Mouse (Mus musculus): ENCODE measurements around the gene Dscam. TPM values are rescaled to one million over a fixed set of nuclear protein-coding genes. Genes with fewer than 3 reads are reported as not detected.
"Not testable (repeated sequence)": the region's sequence is repeated elsewhere in the genome, so short reads cannot be mapped to it uniquely, and the experiment has no call there.

The Dscam gene
- polyA plus RNA-seq, 1 experiment from 2014 or later: 2.1 TPM

- WGBS: 68% methylated on average over 1 of the region's 1 CpGs
- Histone ChIP-seq H3K4me3 (no peak overlapping the region), H3K9ac (no peak overlapping the region), H3K9me3 (no peaks in the 10 kb centered on the region), H3K36me3 (no peaks in the 10 kb centered on the region), H3K4me2 (replicated peaks) (no peak overlapping the region), H3K27me3 (replicated peaks) (no peaks in the 10 kb centered on the region), H3K27ac (no peak overlapping the region), H3K4me1 (no peaks in the 10 kb centered on the region)
- ATAC-seq (ENCODE audit: low FRiP score, low read depth): no peak
Measured at GRCm38 (mm10) chr16:96888036-96888435, 282.5 kb downstream of the Dscam start.

- Histone ChIP-seq H3K4me3 (no peak overlapping the region), H3K27me3 (replicated peaks) (no peaks in the 10 kb centered on the region), H3K4me2 (replicated peaks) (no peak overlapping the region), H3K36me3 (no peaks in the 10 kb centered on the region), H3K9me3 (no peaks in the 10 kb centered on the region), H3K4me1 (no peaks in the 10 kb centered on the region), H3K9ac (no peak overlapping the region), H3K27ac (no peak overlapping the region)
- WGBS: 81% methylated on average over 2 of the region's 2 CpGs
- ATAC-seq (ENCODE audit: low FRiP score, low read depth): no peak
Measured at GRCm38 (mm10) chr16:96885817-96886216, 284.7 kb downstream of the Dscam start.

GRCm38 (mm10) chr16:96884590-96884989, 286.0 kb downstream of the Dscam start:
- H3K27me3 ChIP-seq (replicated peaks); H3K36me3 ChIP-seq; H3K4me3 ChIP-seq; ATAC-seq (ENCODE audit: low FRiP score, low read depth); H3K9ac ChIP-seq; H3K4me1 ChIP-seq; H3K9me3 ChIP-seq; H3K4me2 ChIP-seq (replicated peaks); H3K27ac ChIP-seq: not testable (repeated sequence)
- 97% methylated on average over 3 of the region's 3 CpGs for WGBS

- Histone ChIP-seq H3K9me3 (no peaks in the 10 kb centered on the region), H3K4me1 (no peaks in the 10 kb centered on the region), H3K9ac (no peak overlapping the region), H3K27me3 (replicated peaks) (no peaks in the 10 kb centered on the region), H3K4me3 (no peak overlapping the region), H3K27ac (no peak overlapping the region), H3K4me2 (replicated peaks) (no peak overlapping the region), H3K36me3 (no peaks in the 10 kb centered on the region)
- no peak for ATAC-seq (ENCODE audit: low FRiP score, low read depth)
- 82% methylated on average over 4 of the region's 4 CpGs for WGBS
Measured at GRCm38 (mm10) chr16:96877271-96877670, 293.3 kb downstream of the Dscam start.

- ATAC-seq (ENCODE audit: low FRiP score, low read depth): no peak
- no peak overlapping the region for H3K4me3 ChIP-seq
- no peaks in the 10 kb centered on the region for H3K27me3 ChIP-seq (replicated peaks)
- no peak overlapping the region for H3K4me2 ChIP-seq (replicated peaks)
- no peak overlapping the region for H3K27ac ChIP-seq
- no peak overlapping the region for H3K9ac ChIP-seq
- H3K9me3 ChIP-seq: no peaks in the 10 kb centered on the region
- H3K4me1 ChIP-seq: no peaks in the 10 kb centered on the region
- 49% methylated on average over 7 of the region's 7 CpGs for WGBS
- H3K36me3 ChIP-seq: no peaks in the 10 kb centered on the region
Measured at GRCm38 (mm10) chr16:96872799-96873198, 297.8 kb downstream of the Dscam start.

GRCm38 (mm10) chr16:96857571-96857970, 313.0 kb downstream of the Dscam start:
- H3K4me3 ChIP-seq: no peak overlapping the region
- peaks cover 5% of the 10 kb centered on the region; the same call in 1 of the 2 replicates for H3K4me1 ChIP-seq
- WGBS: 53% methylated on average over 2 of the region's 2 CpGs
- no peaks in the 10 kb centered on the region for H3K27me3 ChIP-seq (replicated peaks)
- no peak overlapping the region for H3K27ac ChIP-seq
- ATAC-seq (ENCODE audit: low FRiP score, low read depth): no peak
- no peak overlapping the region for H3K4me2 ChIP-seq (replicated peaks)
- no peak overlapping the region for H3K9ac ChIP-seq
- no peaks in the 10 kb centered on the region for H3K36me3 ChIP-seq
- no peaks in the 10 kb centered on the region for H3K9me3 ChIP-seq

GRCm38 (mm10) chr16:96855060-96855459, 315.5 kb downstream of the Dscam start:
- peak; percentile 78; the same call in 1 of the 2 replicates for ATAC-seq (ENCODE audit: low FRiP score, low read depth)
- H3K27me3 ChIP-seq (replicated peaks): no peaks in the 10 kb centered on the region
- H3K36me3 ChIP-seq: no peaks in the 10 kb centered on the region
- no peak overlapping the region for H3K4me2 ChIP-seq (replicated peaks)
- WGBS: 64% methylated on average over 4 of the region's 4 CpGs
- no peak overlapping the region for H3K27ac ChIP-seq
- H3K9ac ChIP-seq: no peak overlapping the region
- no peaks in the 10 kb centered on the region for H3K9me3 ChIP-seq
- peaks cover 5% of the 10 kb centered on the region; the same call in 1 of the 2 replicates for H3K4me1 ChIP-seq
- no peak overlapping the region for H3K4me3 ChIP-seq

- Histone ChIP-seq H3K4me3 (no peak overlapping the region), H3K9ac (no peak overlapping the region), H3K36me3 (no peaks in the 10 kb centered on the region), H3K9me3 (no peaks in the 10 kb centered on the region), H3K27ac (no peak overlapping the region), H3K27me3 (replicated peaks) (no peaks in the 10 kb centered on the region), H3K4me2 (replicated peaks) (no peak overlapping the region), H3K4me1 (peaks cover 5% of the 10 kb centered on the region; the same call in 1 of the 2 replicates)
- ATAC-seq (ENCODE audit: low FRiP score, low read depth): no peak
- WGBS: 13% methylated on average over 4 of the region's 4 CpGs
Measured at GRCm38 (mm10) chr16:96852383-96852782, 318.2 kb downstream of the Dscam start.

GRCm38 (mm10) chr16:96848916-96849315, 321.6 kb downstream of the Dscam start:
- ATAC-seq (ENCODE audit: low FRiP score, low read depth): no peak
- Histone ChIP-seq H3K27me3 (replicated peaks) (no peaks in the 10 kb centered on the region), H3K36me3 (no peaks in the 10 kb centered on the region), H3K4me2 (replicated peaks) (no peak overlapping the region), H3K9me3 (no peaks in the 10 kb centered on the region), H3K4me1 (peaks cover 15% of the 10 kb centered on the region), H3K9ac (no peak overlapping the region), H3K27ac (no peak overlapping the region), H3K4me3 (no peak overlapping the region)
- 85% methylated on average over 6 of the region's 6 CpGs for WGBS

- Histone ChIP-seq H3K36me3 (no peaks in the 10 kb centered on the region), H3K9me3 (no peaks in the 10 kb centered on the region), H3K4me2 (replicated peaks) (no peak overlapping the region), H3K9ac (no peak overlapping the region), H3K4me3 (no peak overlapping the region), H3K27ac (no peak overlapping the region), H3K4me1 (peaks cover 19% of the 10 kb centered on the region), H3K27me3 (replicated peaks) (no peaks in the 10 kb centered on the region)
- 38% methylated on average over 1 of the region's 1 CpGs for whole genome bisulfite sequencing
- no peak for ATAC-seq (ENCODE audit: low FRiP score, low read depth)
Measured at GRCm38 (mm10) chr16:96846585-96846984, 324.0 kb downstream of the Dscam start.

GRCm38 (mm10) chr16:96846113-96846512, 324.4 kb downstream of the Dscam start:
- no peaks in the 10 kb centered on the region for H3K36me3 ChIP-seq
- H3K4me1 ChIP-seq: peaks cover 19% of the 10 kb centered on the region
- no peaks in the 10 kb centered on the region for H3K27me3 ChIP-seq (replicated peaks)
- no peak overlapping the region for H3K27ac ChIP-seq
- no peak overlapping the region for H3K9ac ChIP-seq
- WGBS: 34% methylated on average over 3 of the region's 3 CpGs
- no peak overlapping the region for H3K4me3 ChIP-seq
- no peaks in the 10 kb centered on the region for H3K9me3 ChIP-seq
- peak; percentile 65 for ATAC-seq (ENCODE audit: low FRiP score, low read depth)
- no peak overlapping the region for H3K4me2 ChIP-seq (replicated peaks)

- Histone ChIP-seq H3K9ac (no peak overlapping the region), H3K4me3 (no peak overlapping the region), H3K4me1 (peaks cover 19% of the 10 kb centered on the region), H3K27me3 (replicated peaks) (no peaks in the 10 kb centered on the region), H3K4me2 (replicated peaks) (no peak overlapping the region), H3K27ac (no peak overlapping the region), H3K36me3 (no peaks in the 10 kb centered on the region), H3K9me3 (no peaks in the 10 kb centered on the region)
- 55% methylated on average over 3 of the region's 3 CpGs for WGBS
- ATAC-seq (ENCODE audit: low FRiP score, low read depth): peak; percentile 10; the same call in 1 of the 2 replicates
Measured at GRCm38 (mm10) chr16:96845475-96846098, 325.0 kb downstream of the Dscam start.

GRCm38 (mm10) chr16:96843691-96844400, 326.7 kb downstream of the Dscam start:
- Histone ChIP-seq H3K4me1 (peaks cover 19% of the 10 kb centered on the region), H3K9me3 (no peaks in the 10 kb centered on the region), H3K36me3 (no peaks in the 10 kb centered on the region), H3K27me3 (replicated peaks) (no peaks in the 10 kb centered on the region), H3K9ac (no peak overlapping the region), H3K4me2 (replicated peaks) (no peak overlapping the region), H3K27ac (no peak overlapping the region), H3K4me3 (no peak overlapping the region)
- no peak for ATAC-seq (ENCODE audit: low FRiP score, low read depth)
- 65% methylated on average over 9 of the region's 9 CpGs for WGBS
